9 mouse cellular contexts compared by ENCODE assay signal in genomic region chr1:156754608-156755413, GRCm38 (mm10). TPM values are rescaled to one million over a fixed set of nuclear protein-coding genes. Genes with fewer than 3 reads are reported as not detected.
DNase-seq lines count a peak whose midpoint lies in the region; ATAC-seq and TF ChIP-seq lines count a peak whose summit lies in the region.
"Had no signal": no experiment of that assay in that cellular context is flagged by ENCODE, and none has a peak within 500 bp of the region (broad histone marks: within the 10 kb centered on the region; RNA-seq: fewer than 3 reads in every experiment).

No protein-coding gene starts in this region.

- DNase-seq in stomach, postnatal 0 days (ENCODE audit: low spot score) = no peak
- DNase-seq in gastrocnemius, adult 8-10 months (ENCODE audit: low spot score in 2 of 2) = peak; percentile 31 to 35
- no peak for DNase-seq in limb, embryonic 10.5 days (ENCODE audit: low spot score)
- DNase-seq in skeletal muscle tissue, adult 2 months (ENCODE audit: low read depth, low spot score) = peak; percentile 64
- no peak for DNase-seq in ovary, adult 18-20 months (ENCODE audit: low spot score)
- DNase-seq in testis, postnatal 10 days (ENCODE audit: low spot score) = no peak
- DNase-seq in spleen, postnatal 36 days (ENCODE audit: low spot score in 2 of 2) = no peak

- H3K36me3 ChIP-seq in stomach, embryonic 16.5 days (ENCODE audit: control insufficient read depth, insufficient read depth, low read length) = no peaks in the 10 kb centered on the region
- no peaks in the 10 kb centered on the region for H3K36me3 ChIP-seq in stomach, postnatal 0 days (ENCODE audit: control insufficient read depth, insufficient read depth, low read length)
- H3K36me3 ChIP-seq in limb, embryonic 10.5 days = no peaks in the 10 kb centered on the region

- no peak overlapping the region for H3K4me2 ChIP-seq in stomach, embryonic 16.5 days (ENCODE audit: low read depth, low read length)
- no peak overlapping the region for H3K4me2 ChIP-seq in stomach, postnatal 0 days (replicated peaks; ENCODE audit: low read depth)

- WGBS in stomach, embryonic 16.5 days = 40% methylated on average over 15 of the region's 15 CpGs
- 39% methylated on average over 15 of the region's 15 CpGs for WGBS in stomach, postnatal 0 days
- WGBS in limb, embryonic 10.5 days = 49% methylated on average over 15 of the region's 15 CpGs

- H3K27me3 ChIP-seq in stomach, embryonic 16.5 days (ENCODE audit: control insufficient read depth, insufficient read depth, low read length) = no peaks in the 10 kb centered on the region
- no peaks in the 10 kb centered on the region for H3K27me3 ChIP-seq in stomach, postnatal 0 days (ENCODE audit: control insufficient read depth, insufficient read depth, low read length)
- no peaks in the 10 kb centered on the region for H3K27me3 ChIP-seq in limb, embryonic 10.5 days (ENCODE audit: low read depth, poor library complexity, severe bottlenecking)

- ATAC-seq in stomach, embryonic 16.5 days (ENCODE audit: insufficient read depth, low FRiP score) = no peak
- no peak for ATAC-seq in stomach, postnatal 0 days (ENCODE audit: low FRiP score, low TSS enrichment)

- H3K9ac ChIP-seq in stomach, embryonic 16.5 days (ENCODE audit: low read length) = no peak overlapping the region
- no peak overlapping the region; the same call in 1 of the 2 replicates for H3K9ac ChIP-seq in stomach, postnatal 0 days (ENCODE audit: low read length)

- 0 out of 2 replicates have a peak, but pooled peaks cover 13% of the 10 kb centered on the region for H3K4me1 ChIP-seq in stomach, embryonic 16.5 days (ENCODE audit: control insufficient read depth, insufficient read depth, low read length)
- H3K4me1 ChIP-seq in stomach, postnatal 0 days (replicated peaks; ENCODE audit: control insufficient read depth, insufficient read depth) = no peaks in the 10 kb centered on the region; the same call in none of the 2 replicates
- H3K4me1 ChIP-seq in limb, embryonic 10.5 days = peaks cover 67% of the 10 kb centered on the region

- H3K27ac ChIP-seq in stomach, embryonic 16.5 days (ENCODE audit: low read length) = peak overlapping the region; percentile 47; the same call in 1 of the 2 replicates
- H3K27ac ChIP-seq in stomach, postnatal 0 days (replicated peaks) = no peak overlapping the region
- peak overlapping the region; percentile 54 for H3K27ac ChIP-seq in limb, embryonic 10.5 days

- H3K9me3 ChIP-seq in stomach, embryonic 16.5 days (replicated peaks; ENCODE audit: control insufficient read depth, low read length) = no peaks in the 10 kb centered on the region
- H3K9me3 ChIP-seq in stomach, postnatal 0 days (ENCODE audit: control insufficient read depth, low read length) = no peaks in the 10 kb centered on the region
- H3K9me3 ChIP-seq in limb, embryonic 10.5 days (replicated peaks) = no peaks in the 10 kb centered on the region

- no peak for TF ChIP-seq EP300 in stomach, postnatal 0 days (optimal IDR thresholded peaks at IDR 0.05)

- no peak for TF ChIP-seq CTCF in stomach, postnatal 0 days (IDR thresholded peaks at IDR 0.05; ENCODE audit: low read depth)

- H3K4me3 ChIP-seq in stomach, embryonic 16.5 days (replicated peaks; ENCODE audit: low read length) = no peak overlapping the region
- H3K4me3 ChIP-seq in stomach, postnatal 0 days (ENCODE audit: low read depth, low read length) = no peak overlapping the region
- no peak overlapping the region for H3K4me3 ChIP-seq in limb, embryonic 10.5 days
- H3K4me3 ChIP-seq: myocyte had no signal

RNA-seq across cellular contexts. Expression of gene Fam20b, which starts 35.9 kb away (rescaled TPM):
- polyA plus RNA-seq in stomach, embryonic 16.5 days (2015; fragmentation: Nextera tagmentation; extraction: Ambion mirVana) = 33.2 and 37.1 TPM in 2 replicates
- 24.7 and 28.0 TPM in 2 replicates for polyA plus RNA-seq in stomach, postnatal 0 days (2015; fragmentation: Nextera tagmentation; extraction: Ambion mirVana)
- 10 to 100 TPM; 28.2 to 50.5 (median 34.6) TPM for total RNA-seq in gastrocnemius, adult 8-10 months (2022)
- 18.3 and 19.9 TPM in 2 replicates for polyA plus RNA-seq in limb, embryonic 10.5 days (2016; fragmentation: Nextera tagmentation; extraction: Ambion mirVana)

Comparison
In these comparisons a context has a peak if more than half of its experiments do, and no peak if none do; other contexts are left out.
1. DNase-seq: peak in gastrocnemius, adult 8-10 months (2 of 2) and skeletal muscle tissue, adult 2 months (single experiment); none in stomach, postnatal 0 days (single experiment), limb, embryonic 10.5 days (single experiment), ovary, adult 18-20 months (single experiment), testis, postnatal 10 days (single experiment) and spleen, postnatal 36 days (0 of 2).